Mouse (Mus musculus) heart, postnatal 10 days (tissue): ENCODE results near the gene Glyat. TPM values are rescaled to one million over a fixed set of nuclear protein-coding genes. Genes with fewer than 3 reads are reported as not detected.
A peak's percentile ranks its signal among the peaks of the same experiment; 100 is the strongest.
"Not testable (repeated sequence)": the region's sequence is repeated elsewhere in the genome, so short reads cannot be mapped to it uniquely, and the experiment has no call there.

Source experiments
- DNase-seq, 2 experiments: peaks; one replicate each; pipeline ENCODE4 v3.0.0; 2021
- intact Hi-C: fragments of 180-260 bp; cut with DNase I; formaldehyde crosslinking; loops from one replicate; pipeline ENCODE4 v1.15.1; 2025
- total RNA-seq, 2 experiments: library from RNA; stranded (reverse); gene quantifications; 2 replicates each; pipeline ENCODE4 v1.2.3; 2021

Gene Glyat
- total RNA-seq = not detected

DNA sequence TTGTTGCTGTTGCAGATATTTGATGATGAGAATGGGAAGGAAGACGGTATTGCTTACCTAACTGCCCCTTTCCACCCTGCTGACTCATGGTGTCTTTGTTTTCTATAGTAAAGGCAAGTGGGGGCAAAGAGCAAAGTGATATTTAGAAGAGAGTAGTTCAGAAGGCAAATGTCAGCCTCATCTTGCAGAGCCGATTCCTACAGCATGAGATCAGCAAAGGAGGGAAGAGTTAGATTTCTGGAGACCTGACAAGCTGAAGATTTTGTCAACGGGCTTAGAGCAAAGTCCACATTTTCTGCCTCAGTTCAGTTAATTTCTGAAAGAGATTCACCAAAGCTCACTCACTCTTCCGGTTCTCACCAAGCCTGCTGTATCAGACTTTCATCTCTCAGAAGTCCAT is at the start of gene Glyat:
Glyat (plus strand) TSS at position 133 of the 400 bp plus-strand sequence.
- DNase-seq = no peak
- intact Hi-C loops = no loop called here

DNA sequence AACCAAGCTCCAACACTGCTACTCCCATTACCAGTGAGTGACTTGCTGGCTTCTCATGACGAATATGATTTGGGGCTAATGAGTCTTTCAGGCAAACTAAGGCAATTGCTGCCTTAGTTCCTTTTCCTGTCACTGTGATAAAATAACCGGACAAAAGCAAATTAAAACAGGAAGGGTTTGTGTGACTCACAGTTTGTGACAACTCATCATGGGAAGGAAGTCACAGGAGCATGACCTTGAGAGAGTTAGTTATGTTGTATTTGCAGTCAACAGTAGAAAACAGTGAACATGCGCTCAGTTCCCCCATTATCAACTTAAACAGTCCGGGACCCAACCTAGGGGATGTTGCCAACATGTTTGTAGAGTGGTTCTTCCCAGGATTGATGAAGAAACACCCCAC is 47.8 kb upstream of the Glyat start:
- intact Hi-C loops = no loop called here

DNA sequence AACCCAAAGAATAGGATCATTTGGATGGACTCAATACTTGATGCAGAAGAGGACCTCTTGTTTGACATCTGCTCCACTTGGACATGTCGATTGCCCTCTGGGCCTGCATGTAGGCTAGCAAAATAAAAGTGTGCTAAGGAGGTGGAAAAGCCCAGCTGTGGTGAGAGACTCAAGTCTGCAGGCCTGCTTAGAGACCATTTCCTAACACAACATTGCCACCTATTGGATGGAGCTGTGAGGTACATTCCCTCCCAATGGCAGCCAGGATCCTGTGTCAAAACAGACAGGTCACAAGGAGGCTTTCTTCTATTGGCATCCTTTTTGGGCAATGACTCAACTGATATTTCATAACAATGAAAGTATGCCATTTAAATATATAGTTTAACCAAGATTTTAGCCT is 41.2 kb upstream of the Glyat start:
- intact Hi-C loops = loop anchor here (1.0 to 10.0 kb wide), 6 partner anchors 19 to 577 kb away; no protein-coding TSS in a partner anchor

More for the DNA sequence above, 47.8 kb upstream of the Glyat start:
- peak in 1 of 2 experiments; percentile 13 for DNase-seq

DNA sequence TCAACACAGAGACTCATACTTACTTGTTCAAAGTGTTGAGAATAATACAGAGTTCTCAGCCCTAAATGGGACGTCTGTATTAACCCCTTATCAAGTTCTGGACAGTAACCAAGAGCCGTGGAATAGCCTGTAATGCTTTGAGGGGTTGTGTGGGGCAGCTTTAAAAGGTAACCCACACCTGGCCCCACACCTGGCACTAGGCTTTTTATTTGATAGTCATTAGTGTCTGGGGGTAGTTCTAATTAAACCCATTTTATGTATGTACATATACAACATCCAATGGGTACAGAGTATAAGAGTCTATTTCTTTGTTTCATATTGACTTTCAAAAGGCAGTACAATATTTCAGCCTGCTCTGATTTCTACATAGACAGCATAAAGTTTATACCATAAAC is 38.0 kb upstream of the Glyat start:
- no peak for DNase-seq
- intact Hi-C loops = loop anchor here (5.0 to 10.0 kb wide), 2 partner anchors 222 to 580 kb away; no protein-coding TSS in a partner anchor

More for the DNA sequence above, 41.2 kb upstream of the Glyat start:
- peak; percentile 82 to 86 for DNase-seq

DNA sequence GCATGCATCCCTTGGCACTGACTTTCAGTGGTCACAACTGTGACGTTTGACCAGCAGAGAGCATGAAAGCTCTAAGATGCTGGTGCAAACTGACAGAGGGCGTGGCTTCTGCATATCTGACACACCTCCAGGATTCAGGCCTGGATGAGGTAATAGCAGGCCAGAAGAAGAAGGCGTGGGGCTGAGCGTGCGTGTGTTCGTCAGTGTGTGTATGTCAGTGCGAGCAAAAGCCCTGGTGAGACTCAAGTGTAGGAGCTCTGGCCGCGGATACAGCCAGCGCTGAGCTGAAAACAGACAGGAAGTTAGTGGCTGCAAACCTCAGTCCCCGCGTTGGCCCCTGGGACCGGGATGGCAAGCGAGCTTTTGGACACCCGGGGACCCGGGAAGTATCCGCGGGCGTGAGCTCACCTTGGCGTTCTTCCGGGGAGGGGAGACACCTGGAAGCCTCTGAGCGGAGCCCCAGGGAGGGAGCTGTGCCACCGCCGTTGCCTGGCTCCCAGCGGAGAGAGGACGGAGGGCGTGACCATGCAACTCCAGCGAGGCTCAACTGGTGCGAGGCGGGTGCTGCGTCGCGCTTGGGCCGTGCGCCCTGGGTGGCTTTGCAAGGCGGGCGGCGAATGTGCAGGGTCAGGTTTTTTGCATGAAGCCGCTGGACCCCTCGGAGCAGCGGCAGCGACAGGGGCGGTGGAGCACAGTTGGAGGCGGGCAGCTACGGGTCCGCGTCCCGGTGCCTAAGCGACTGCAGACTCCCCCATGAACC is 37.4 kb upstream of the Glyat start:
- DNase-seq = peak; percentile 64 to 68

DNA sequence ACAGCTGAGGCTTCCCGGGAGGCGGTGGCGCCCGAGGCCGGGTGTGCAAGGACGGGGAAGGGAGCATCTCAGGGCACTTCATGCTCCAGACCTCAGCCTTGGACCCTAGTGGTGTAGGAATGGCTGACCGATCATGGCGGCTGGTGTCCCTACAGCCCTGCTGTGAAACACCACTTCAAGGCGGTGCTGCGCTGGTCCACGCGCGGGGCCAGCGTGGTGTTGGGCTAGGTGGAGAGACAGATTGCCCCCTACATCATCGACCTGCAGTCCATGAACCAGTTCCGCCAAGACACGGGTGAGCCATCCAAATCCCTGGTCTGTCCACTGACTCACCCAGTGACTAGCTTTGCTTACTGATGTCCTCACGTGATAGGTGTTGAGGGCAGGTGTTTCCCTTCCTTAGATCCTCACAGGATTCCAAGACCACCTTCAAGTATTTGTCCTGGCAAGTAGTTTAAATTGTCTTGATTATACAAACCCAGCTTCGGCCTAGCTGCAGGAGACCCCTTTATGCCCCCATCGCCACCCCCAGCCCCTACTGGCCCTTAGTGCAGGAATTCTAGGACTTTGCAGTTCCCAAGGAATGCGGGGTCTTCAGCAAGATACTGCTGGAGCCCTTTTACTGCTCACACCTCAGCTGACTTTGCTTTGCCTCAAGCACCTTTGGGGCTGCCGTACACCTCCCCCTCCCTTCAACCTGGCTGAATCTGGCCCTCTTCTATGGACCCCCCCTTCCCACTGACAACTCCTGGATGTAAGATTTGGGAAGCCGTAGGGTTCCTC is 36.6 kb upstream of the Glyat start:
- no peak for DNase-seq
- intact Hi-C loops = loop anchor here (1.0 to 10.0 kb wide), 3 partner anchors 201 to 582 kb away; no protein-coding TSS in a partner anchor

More for the DNA sequence above, 37.4 kb upstream of the Glyat start:
- intact Hi-C loops = loop anchor here (1.0 to 10.0 kb wide), 3 partner anchors 202 to 581 kb away; no protein-coding TSS in a partner anchor

DNA sequence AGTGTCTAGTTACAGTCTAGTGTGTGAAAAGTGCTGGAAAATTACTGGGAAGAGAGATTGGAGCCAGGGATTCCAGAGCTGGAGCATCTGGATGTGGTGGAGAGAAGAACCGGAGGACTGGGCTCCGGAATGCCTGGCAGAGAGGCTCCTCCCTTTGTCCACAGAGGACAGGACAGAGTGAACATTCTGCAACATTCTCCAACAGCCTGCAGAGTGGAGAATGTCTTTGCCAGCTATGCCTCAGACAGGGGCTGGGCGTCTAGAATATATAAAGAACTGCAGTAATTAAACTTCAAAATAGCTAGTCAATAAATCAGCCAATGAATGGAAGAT is 36.1 kb upstream of the Glyat start:
- DNase-seq = no peak
- intact Hi-C loops = loop anchor here (5.0 to 10.0 kb wide), 2 partner anchors 220 to 582 kb away; no protein-coding TSS in a partner anchor

DNA sequence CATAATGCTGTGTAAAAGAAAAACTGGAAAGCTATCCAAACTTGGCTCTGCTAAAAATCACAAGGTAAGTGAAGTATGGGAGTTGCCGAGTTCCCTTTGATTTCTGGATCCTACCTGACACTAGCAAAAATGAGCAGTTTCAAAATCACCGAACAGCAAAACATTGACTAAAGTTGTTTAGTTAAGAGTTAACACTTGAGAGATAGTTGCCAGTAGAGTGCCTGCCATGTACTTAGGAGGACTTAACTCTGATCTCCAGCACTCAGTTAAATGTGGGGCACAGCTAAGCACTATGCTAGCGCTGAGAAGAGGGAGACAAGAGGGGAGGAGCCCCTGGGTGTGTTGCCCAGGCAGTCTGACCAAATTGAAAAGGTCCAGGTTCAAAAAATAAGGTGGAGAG is 34.4 kb upstream of the Glyat start:
- no peak for DNase-seq
- intact Hi-C loops = loop anchor here (5.0 to 10.0 kb wide), 2 partner anchors 219 to 584 kb away; no protein-coding TSS in a partner anchor

DNA sequence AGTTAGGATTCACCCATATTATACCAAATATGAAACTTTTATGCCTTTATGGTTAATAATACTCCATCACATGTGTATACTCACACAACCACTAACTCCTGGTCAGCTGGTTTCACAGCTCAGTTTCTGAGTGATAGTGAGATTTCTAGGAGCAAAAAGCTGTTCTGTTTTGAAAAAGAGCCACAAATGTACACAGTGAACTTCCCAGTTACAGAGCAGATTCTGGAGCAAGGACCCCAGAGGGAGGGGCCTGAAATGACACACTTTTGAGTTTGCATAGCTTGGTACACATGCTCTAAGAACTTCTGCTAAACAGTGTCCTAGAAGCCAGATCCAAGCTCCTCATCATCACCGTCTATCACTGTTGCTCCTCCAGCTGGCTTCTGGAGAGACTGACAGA is 33.4 kb upstream of the Glyat start, which contains the start of gene Gm4952:
Gm4952 (plus strand) TSS at position 301 of the 400 bp plus-strand sequence.
- intact Hi-C loops = loop anchor here (5.0 to 10.0 kb wide), 2 partner anchors 218 to 585 kb away; no protein-coding TSS in a partner anchor
- no peak for DNase-seq

DNA sequence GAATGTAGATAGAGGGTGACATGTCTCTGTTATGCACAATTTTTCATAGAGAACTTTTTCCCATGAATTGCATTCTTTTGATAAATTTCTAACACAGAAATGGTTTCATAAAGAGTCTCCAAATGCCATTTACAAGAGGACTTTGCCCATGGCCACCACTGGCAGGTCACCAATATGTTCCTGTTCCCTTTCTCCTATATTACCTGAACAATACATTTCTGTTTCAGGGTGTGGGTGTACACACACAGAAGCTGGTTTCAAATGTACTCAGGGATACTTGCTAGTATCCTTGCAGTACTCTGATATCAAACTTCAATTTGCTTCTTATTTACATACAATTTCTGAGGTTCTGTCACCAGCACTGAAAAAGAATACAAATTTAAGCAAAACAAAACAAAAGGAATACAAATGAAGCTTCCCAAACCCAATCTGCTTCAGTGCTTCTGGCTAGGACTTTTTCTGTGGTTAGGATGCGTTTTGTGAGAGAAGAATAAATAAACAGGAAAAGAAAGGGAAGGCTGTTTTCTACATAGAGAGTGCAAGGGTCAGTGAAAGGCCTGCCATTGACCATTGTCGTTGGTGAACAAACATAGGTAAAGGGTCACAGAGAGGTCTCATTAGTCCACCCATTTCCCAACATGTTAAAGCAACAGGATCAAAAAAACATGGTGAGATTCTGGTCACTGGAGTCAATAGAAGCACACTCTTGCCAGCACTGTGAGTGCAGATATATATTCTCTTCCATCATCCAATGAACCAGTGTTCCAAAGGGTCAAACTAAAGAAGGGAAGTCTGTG is 32.2 kb upstream of the Glyat start:
- intact Hi-C loops = no loop called here
- DNase-seq = no peak

DNA sequence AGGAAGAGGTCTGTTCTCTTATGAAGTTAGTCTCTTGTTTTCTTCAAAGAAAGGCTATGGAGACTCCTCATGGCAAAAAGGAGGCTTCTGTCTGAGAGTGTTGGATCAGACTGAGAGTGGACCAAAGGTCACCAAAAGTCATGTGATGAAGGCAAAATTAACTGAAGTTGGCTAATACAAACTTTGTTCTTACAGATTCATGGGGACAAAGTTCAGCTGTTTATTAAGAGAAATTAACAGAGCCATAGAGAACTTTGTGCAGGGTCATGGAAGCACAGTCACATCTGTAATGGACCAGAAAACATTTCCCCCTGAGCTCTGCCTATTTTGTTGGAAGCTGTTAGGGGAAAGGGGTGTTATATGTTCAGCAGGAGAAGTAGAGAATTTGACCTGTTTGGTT is 24.8 kb upstream of the Glyat start:
- DNase-seq = no peak
- intact Hi-C loops = no loop called here

DNA sequence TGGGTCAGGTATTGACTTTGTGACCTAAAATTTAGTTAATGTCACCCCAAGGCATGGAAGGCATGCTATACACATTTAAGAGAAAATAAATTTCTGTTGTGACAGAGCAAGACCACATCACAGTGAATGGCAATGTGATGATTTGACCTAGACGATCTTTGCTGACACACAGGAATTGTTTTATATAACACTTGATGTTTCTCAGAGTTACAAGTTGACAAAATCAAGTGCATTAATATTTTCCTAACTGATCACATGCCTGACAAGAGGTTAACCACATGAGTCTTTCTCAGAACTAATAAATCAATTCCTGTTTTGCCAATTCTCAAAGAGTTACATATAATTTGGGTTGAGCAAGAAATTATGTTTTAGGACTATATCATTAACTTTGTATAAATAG is 19.5 kb upstream of the Glyat start:
- intact Hi-C loops = no loop called here
- no peak for DNase-seq

DNA sequence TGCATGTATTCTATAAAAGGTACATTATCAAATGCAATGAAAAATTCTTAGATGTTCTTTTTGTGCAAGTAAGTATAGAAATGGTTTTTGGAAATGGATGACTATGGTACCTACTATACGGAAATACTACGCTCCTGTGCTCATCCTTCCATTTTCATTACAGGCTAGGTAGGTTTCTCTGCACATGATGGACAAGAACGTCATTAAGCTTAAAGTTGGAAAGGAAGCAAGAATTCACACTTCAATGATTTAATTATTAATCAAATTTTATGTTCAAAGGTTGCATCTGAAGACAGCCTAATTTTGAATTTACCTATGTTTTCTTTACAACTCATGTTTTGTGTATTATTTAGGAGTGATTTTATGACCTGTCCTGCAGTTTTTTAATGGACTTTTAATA is 1.2 kb downstream of the Glyat start:
- intact Hi-C loops = no loop called here
- DNase-seq = no peak

DNA sequence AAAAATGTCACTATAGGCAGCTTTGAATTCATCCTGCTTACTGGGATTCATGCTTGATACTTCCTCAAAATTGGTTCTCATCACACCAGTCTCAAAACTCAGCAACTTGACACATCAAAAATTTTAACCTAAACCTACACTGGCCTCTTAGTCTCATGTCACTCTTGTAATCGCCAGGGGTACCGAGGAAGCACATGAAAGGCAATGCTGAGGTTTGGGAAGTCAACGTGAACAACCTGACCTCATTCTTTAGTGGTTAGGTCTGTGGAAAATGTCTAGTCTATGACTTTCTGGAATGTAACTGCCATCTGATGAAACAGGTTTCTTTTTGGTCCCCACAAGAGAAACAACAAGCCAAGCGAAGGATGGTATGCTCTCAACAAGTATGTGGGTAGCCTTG is 1.9 kb downstream of the Glyat start:
- intact Hi-C loops = no loop called here
- DNase-seq = no peak

DNA sequence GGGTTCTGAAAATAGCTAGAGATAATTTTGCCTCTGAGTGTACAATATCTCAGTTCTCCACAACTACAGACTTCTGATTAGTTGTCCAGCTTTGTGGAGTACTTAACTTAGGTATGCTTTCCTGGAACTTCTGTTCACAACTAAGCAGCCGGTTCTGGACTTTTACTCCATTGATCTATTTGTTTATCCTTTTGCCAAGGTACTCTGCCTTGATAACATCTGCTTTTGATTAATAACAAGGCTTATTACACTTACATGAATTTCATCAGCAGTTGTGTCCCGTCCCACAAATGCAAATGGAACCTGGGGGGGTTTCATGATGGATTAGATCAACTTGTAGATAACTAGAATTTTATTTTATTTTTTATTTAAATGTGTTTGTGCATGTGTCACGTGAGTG is 3.8 kb downstream of the Glyat start:
- no peak for DNase-seq
- intact Hi-C loops = no loop called here

DNA sequence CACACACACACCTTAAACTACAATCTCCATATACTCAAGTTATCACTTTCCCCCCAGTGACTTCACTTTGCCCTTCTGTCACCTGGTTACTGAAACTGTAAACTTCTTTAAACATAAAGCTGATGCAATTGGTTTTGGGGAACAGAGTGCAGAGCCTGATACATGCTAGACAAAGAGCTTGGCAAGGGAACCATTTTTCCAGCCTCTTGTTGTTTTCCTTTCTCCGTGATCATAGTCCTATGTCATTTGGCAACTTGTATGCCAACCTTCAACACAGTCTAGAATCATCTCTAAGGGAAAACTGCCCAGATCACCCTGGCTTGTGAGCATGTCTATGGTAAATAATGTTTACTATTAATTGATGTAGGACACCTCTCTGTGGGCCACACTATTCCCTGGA is 4.9 kb downstream of the Glyat start:
- intact Hi-C loops = no loop called here
- no peak for DNase-seq

DNA sequence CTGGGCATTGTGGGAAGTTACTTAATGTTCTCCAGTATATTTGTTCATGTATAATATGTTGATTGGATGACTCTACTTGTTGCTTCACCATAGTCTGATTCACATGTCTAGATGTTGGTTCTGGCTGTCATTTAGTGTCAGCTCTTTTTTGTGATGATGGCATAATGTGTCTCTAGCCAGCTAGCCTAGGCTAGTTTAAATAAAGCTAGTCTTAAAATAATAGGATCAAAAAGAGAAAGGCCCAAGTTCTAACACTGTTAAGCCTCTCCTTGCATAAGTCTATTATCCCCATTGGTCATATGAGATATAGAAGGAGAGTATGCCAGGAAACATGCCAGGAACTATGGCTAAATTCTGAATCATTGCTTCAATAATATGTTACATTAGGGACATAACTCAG is 16.4 kb downstream of the Glyat start:
- DNase-seq = no peak
- intact Hi-C loops = no loop called here

DNA sequence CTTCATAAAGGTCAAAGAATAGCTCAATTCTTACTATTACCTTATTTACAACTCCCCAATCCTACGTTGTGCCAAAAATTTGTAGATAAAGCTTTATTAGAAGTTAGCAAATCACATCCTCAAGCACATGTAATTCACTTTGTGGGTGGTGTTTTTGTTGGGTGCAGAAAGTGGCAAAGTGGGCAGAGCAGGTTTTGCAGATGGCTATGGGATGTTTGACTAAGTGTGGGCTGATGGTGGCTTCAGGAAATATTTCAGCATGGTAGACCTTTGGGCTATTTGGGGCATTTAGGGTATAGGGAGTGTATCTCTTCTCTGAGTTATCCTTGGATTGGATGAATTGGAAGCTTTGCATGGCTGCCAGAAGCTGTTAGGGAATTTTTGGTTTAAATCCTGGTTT is 33.0 kb downstream of the Glyat start:
- intact Hi-C loops = no loop called here

DNA sequence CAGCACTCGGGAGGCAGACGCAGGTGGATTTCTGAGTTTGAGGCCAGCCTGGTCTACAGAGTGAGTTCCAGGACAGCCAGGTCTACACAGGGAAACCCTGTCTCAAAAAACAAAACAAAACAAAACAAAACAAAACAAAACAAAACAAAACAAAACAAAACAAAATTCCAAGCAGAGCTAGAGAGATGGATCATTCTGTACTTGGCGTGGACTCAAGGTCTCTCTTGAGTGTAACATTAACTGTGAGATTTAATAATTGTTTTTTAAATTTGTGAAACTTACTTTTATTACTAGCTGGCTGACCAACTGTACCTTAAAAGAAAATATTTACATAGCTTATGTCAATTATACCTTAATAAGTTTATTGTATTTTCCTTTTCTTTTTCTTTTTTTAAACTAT is 35.5 kb downstream of the Glyat start:
- intact Hi-C loops = not testable (repeated sequence)

More for the DNA sequence above, 33.0 kb downstream of the Glyat start:
- no peak for DNase-seq

DNA sequence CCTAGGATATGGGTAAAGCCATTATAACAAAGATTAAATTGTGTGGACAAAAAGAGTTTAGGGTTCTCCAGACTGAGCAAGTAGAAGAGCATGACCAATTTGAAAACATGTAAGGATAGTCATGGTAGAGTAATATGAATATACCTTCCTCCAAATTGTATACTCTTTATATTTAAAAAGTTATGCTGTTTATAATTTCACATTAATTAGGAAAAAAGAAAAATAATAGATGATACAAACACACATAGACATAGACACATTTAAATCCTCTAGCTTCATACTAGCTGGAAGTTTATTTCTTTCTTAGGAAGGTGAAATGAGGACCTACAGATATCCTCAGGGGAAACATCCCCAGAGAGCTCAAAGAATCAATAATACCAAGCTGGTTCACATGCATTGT is 37.0 kb downstream of the Glyat start, which contains the start of gene Olfr1442:
Olfr1442 (plus strand) TSS at position 301 of the 400 bp plus-strand sequence.
- intact Hi-C loops = no loop called here
- no peak for DNase-seq

More for the DNA sequence above, 35.5 kb downstream of the Glyat start:
- not testable (repeated sequence) for DNase-seq
